Mouse (Mus musculus) heart, postnatal 0 days (tissue): ENCODE data around the gene Evc.

Experiments
- CTCF ChIP-seq: IDR thresholded peaks from 2 replicates; pipeline ENCODE4 v1.5.1; 2016; ENCODE audit warnings: antibody characterized with exemption, control low read depth, low read depth
- EP300 ChIP-seq: IDR thresholded peaks from 2 replicates; pipeline ENCODE4 v1.6.1; 2016; ENCODE audit warnings: antibody characterized with exemption, low read depth

DNA sequence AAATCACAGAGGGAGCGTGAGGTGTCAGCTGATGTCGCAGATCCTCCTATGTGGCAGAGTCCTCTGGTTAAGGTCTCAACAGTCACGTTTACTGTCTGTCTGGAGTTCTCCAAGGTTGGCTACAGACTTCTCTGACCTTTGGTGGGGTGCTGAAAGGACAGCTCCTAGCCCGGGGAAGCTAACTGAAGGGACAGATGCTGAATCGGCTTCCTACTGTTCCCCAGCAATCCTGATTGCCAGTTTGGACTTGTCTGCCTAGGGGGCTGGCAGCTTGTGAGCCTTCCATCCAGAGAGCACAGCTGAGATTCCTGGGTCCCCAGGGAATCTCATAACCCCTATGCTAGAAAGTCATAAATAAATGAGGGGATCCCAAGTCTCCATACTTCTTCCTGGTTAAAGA, 96.1 kb downstream of the Evc start:
- TF ChIP-seq CTCF: no peak
- TF ChIP-seq EP300: no peak
